Mouse (Mus musculus): ENCODE data around the gene Zbtb42. TPM values are rescaled to one million over a fixed set of nuclear protein-coding genes. Genes with fewer than 3 reads are reported as not detected.

The Zbtb42 gene
- polyA plus RNA-seq, 1 experiment from 2014 or later: 5.8 TPM

GRCm38 (mm10) chr12:112721424-112722239 is 43.0 kb downstream of the Zbtb42 start:
- H3K27ac ChIP-seq (replicated peaks): peak overlapping the region; percentile 73
- 3% methylated on average over 62 of the region's 69 CpGs for WGBS

GRCm38 (mm10) chr12:112722240-112723027 is 43.8 kb downstream of the Zbtb42 start:
- Histone ChIP-seq H3K4me3 (peak overlapping the region; percentile 82), H3K4me2 (peak overlapping the region; percentile 98), H3K27ac (replicated peaks) (no peak overlapping the region; the same call in 1 of the 2 replicates), H3K36me3 (no peaks in the 10 kb centered on the region), H3K9ac (peak overlapping the region; percentile 90), H3K9me3 (no peaks in the 10 kb centered on the region), H3K4me1 (peaks cover 24% of the 10 kb centered on the region), H3K27me3 (replicated peaks) (peaks cover 50% of the 10 kb centered on the region)
- WGBS: under 1% methylated on average over 71 of the region's 75 CpGs
- ATAC-seq (ENCODE audit: extremely low read depth, insufficient number of reproducible peaks, low FRiP score, low TSS enrichment): peak; percentile 10; the same call in 1 of the 2 replicates

More at GRCm38 (mm10) chr12:112721424-112722239, 43.0 kb downstream of the Zbtb42 start:
- H3K4me3 ChIP-seq: peak overlapping the region; percentile 82
- H3K9me3 ChIP-seq: no peaks in the 10 kb centered on the region
- H3K36me3 ChIP-seq: no peaks in the 10 kb centered on the region
- peak overlapping the region; percentile 98 for H3K4me2 ChIP-seq
- peak overlapping the region; percentile 90 for H3K9ac ChIP-seq
- peaks cover 24% of the 10 kb centered on the region for H3K4me1 ChIP-seq
- H3K27me3 ChIP-seq (replicated peaks): peaks cover 47% of the 10 kb centered on the region
- ATAC-seq (ENCODE audit: extremely low read depth, insufficient number of reproducible peaks, low FRiP score, low TSS enrichment): 0 out of 2 replicates have a peak, but pooled peaks have one; percentile 11

DNA sequence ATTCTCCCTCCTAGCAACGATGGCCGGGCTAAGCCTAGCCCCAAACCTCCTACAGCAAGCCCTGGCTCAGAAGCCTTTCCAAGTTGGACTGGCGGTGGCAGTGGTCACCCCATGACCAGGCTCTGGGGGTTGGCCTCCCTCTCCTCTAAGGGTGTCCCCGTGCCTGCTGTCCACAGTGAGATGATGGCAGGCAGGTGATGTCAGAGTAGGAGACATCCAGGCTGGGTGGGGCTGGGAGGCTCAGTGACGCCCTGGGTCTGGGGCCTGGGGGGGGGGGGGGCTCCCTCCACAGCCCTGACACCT is 44.4 kb downstream of the Zbtb42 start:
- 20% methylated on average over 5 of the region's 5 CpGs for WGBS

DNA sequence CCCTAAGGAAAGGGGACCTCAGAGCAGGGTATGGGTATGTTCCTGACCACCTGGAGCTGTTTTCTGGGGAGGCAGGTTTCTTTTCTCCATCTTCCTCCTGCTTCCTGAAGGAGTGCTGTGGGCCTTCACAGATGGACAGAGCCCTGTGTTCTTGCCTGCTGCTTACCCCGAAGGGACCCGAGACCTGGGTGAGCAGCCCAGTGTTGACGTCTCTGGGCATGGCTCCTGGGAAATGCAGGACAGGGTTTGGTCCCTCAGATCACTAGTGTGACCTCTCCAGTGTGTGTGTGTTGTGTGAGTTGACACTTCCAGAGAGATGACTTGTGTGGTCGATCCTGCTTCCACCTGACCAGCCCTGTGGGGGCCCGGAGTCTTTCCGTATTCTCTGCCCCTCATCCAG is 44.8 kb downstream of the Zbtb42 start:
- no peak for ATAC-seq (ENCODE audit: extremely low read depth, insufficient number of reproducible peaks, low FRiP score, low TSS enrichment)
- WGBS: 88% methylated on average over 6 of the region's 6 CpGs
- Histone ChIP-seq H3K36me3 (no peaks in the 10 kb centered on the region; the same call in 1 of the 2 replicates), H3K9me3 (no peaks in the 10 kb centered on the region), H3K4me2 (peak overlapping the region; percentile 98), H3K4me1 (peaks cover 24% of the 10 kb centered on the region), H3K27ac (replicated peaks) (no peak overlapping the region), H3K9ac (peak overlapping the region; percentile 90), H3K27me3 (replicated peaks) (peaks cover 50% of the 10 kb centered on the region), H3K4me3 (peak overlapping the region; percentile 82)

More for the DNA sequence above, 44.4 kb downstream of the Zbtb42 start:
- ATAC-seq (ENCODE audit: extremely low read depth, insufficient number of reproducible peaks, low FRiP score, low TSS enrichment): no peak
- H3K4me2 ChIP-seq: peak overlapping the region; percentile 98
- peak overlapping the region; percentile 82 for H3K4me3 ChIP-seq
- peaks cover 24% of the 10 kb centered on the region for H3K4me1 ChIP-seq
- peak overlapping the region; percentile 90 for H3K9ac ChIP-seq
- peaks cover 50% of the 10 kb centered on the region for H3K27me3 ChIP-seq (replicated peaks)
- H3K36me3 ChIP-seq: no peaks in the 10 kb centered on the region
- H3K27ac ChIP-seq (replicated peaks): no peak overlapping the region
- no peaks in the 10 kb centered on the region for H3K9me3 ChIP-seq

DNA sequence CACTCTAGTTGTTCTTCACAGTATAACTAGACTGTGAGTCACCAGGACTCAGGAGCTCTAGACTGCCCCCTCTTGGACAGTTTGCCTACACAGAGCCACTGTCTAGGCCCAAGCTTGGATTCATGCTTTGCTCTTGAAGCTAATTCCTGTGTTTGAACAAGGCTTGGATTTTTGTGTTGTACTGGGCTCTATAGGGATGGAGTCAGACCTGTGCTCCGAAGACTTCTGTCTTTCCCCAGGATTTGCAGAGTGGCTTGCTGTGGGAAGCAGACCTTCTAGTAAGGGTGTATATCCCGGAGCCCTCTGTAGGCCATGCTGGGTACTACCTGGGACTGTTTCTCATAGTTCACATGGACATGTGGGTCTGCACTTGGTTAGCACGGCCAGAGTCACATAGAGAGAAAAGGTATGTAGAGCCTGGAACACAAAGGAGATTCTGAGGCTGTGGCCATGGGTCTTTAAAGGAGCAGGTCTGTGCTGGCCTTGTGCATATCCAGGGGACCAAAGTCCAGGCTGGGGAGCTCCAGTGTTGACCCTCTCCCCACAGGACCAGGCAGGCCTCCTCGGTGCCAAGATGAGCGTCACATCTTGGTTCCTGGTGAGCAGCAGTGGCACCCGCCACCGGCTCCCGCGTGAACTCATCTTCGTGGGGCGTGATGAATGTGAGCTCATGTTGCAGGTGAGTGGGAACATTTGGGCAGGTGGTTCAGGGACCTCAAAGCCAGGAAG is 45.6 kb downstream of the Zbtb42 start:
- Histone ChIP-seq H3K27ac (replicated peaks) (no peak overlapping the region), H3K27me3 (replicated peaks) (peaks cover 46% of the 10 kb centered on the region), H3K4me1 (peaks cover 24% of the 10 kb centered on the region), H3K9ac (no peak overlapping the region), H3K4me3 (no peak overlapping the region), H3K4me2 (no peak overlapping the region), H3K9me3 (no peaks in the 10 kb centered on the region), H3K36me3 (no peaks in the 10 kb centered on the region; the same call in 1 of the 2 replicates)
- no peak for ATAC-seq (ENCODE audit: extremely low read depth, insufficient number of reproducible peaks, low FRiP score, low TSS enrichment)
- WGBS: 71% methylated on average over 11 of the region's 11 CpGs

DNA sequence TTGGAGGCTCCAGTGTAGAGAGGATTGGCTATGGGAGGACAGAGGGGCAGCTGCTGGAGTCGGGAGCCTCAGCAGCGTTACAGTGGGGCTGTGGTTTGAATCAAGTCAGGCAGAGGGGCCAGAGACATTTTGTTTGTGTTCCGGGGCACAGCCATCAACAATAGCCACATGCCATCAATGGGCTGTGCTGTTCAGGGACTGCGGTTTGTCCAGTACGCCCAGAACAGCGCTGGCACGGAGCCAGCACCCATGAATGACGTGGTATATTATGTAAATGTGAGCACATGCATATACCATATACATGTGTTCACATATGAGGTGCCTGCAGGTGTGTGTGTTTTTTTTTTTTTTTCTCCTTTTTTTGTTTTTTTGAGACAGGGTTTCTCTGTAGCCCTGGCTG is 49.2 kb downstream of the Zbtb42 start:
- H3K4me3 ChIP-seq: no peak overlapping the region
- H3K4me2 ChIP-seq: no peak overlapping the region
- H3K27ac ChIP-seq (replicated peaks): no peak overlapping the region
- H3K9me3 ChIP-seq: no peaks in the 10 kb centered on the region
- no peak for ATAC-seq (ENCODE audit: extremely low read depth, insufficient number of reproducible peaks, low FRiP score, low TSS enrichment)
- no peak overlapping the region for H3K9ac ChIP-seq
- WGBS: 81% methylated on average over 8 of the region's 8 CpGs
- H3K36me3 ChIP-seq: peaks cover 12% of the 10 kb centered on the region
- H3K4me1 ChIP-seq: peaks cover 7% of the 10 kb centered on the region
- H3K27me3 ChIP-seq (replicated peaks): peaks cover 14% of the 10 kb centered on the region

- Histone ChIP-seq H3K4me2 (no peak overlapping the region), H3K9me3 (no peaks in the 10 kb centered on the region), H3K4me3 (no peak overlapping the region), H3K4me1 (no peaks in the 10 kb centered on the region), H3K27me3 (replicated peaks) (0 out of 2 replicates have a peak, but pooled peaks cover 3% of the 10 kb centered on the region), H3K27ac (replicated peaks) (no peak overlapping the region), H3K9ac (no peak overlapping the region), H3K36me3 (peaks cover 37% of the 10 kb centered on the region)
- 79% methylated on average over 14 of the region's 14 CpGs for WGBS
- no peak for ATAC-seq (ENCODE audit: extremely low read depth, insufficient number of reproducible peaks, low FRiP score, low TSS enrichment)
Observed at GRCm38 (mm10) chr12:112730808-112731207, 52.2 kb downstream of the Zbtb42 start.

Small RNA genes within 50 kb of the gene (microRNA-seq; reads per million reads assigned to microRNA genes)
- not detected for gene Mir6939

Other genes starting within 250 kb of the Zbtb42 start
- 6.0 and 6.2 TPM in 2 replicates for gene A530016L24Rik, start 189.4 kb upstream of the Zbtb42 start, polyA plus RNA-seq (2015; fragmentation: Nextera tagmentation; extraction: Ambion mirVana)
- gene Tmem179, start 162.1 kb upstream of the Zbtb42 start, polyA plus RNA-seq (2015; fragmentation: Nextera tagmentation; extraction: Ambion mirVana): 0.62 and 0.70 TPM in 2 replicates
- gene Inf2, start 90.0 kb upstream of the Zbtb42 start, polyA plus RNA-seq (2015; fragmentation: Nextera tagmentation; extraction: Ambion mirVana): 3.2 TPM in 2 replicates
- gene Adssl1, start 58.8 kb upstream of the Zbtb42 start, polyA plus RNA-seq (2015; fragmentation: Nextera tagmentation; extraction: Ambion mirVana): 69.3 and 83.9 TPM in 2 replicates
- gene Siva1, start 34.1 kb upstream of the Zbtb42 start, polyA plus RNA-seq (2015; fragmentation: Nextera tagmentation; extraction: Ambion mirVana): 129 and 149 TPM in 2 replicates
- 59.2 and 66.6 TPM in 2 replicates for gene Akt1, start 3.9 kb upstream of the Zbtb42 start, polyA plus RNA-seq (2015; fragmentation: Nextera tagmentation; extraction: Ambion mirVana)
- 4.0 and 4.3 TPM in 2 replicates for gene Cep170b, start 41.6 kb downstream of the Zbtb42 start, polyA plus RNA-seq (2015; fragmentation: Nextera tagmentation; extraction: Ambion mirVana)
- gene Pld4, start 81.8 kb downstream of the Zbtb42 start, polyA plus RNA-seq (2015; fragmentation: Nextera tagmentation; extraction: Ambion mirVana): 5.5 and 7.0 TPM in 2 replicates
- gene Ahnak2, start 123.8 kb downstream of the Zbtb42 start, polyA plus RNA-seq (2015; fragmentation: Nextera tagmentation; extraction: Ambion mirVana): 1.1 and 1.2 TPM in 2 replicates
- gene Clba1, start 130.1 kb downstream of the Zbtb42 start, polyA plus RNA-seq (2015; fragmentation: Nextera tagmentation; extraction: Ambion mirVana): 7.6 and 8.0 TPM in 2 replicates
- 49.1 and 49.3 TPM in 2 replicates for gene Cdca4, start 150.6 kb downstream of the Zbtb42 start, polyA plus RNA-seq (2015; fragmentation: Nextera tagmentation; extraction: Ambion mirVana)
- gene Gpr132, start 189.4 kb downstream of the Zbtb42 start, polyA plus RNA-seq (2015; fragmentation: Nextera tagmentation; extraction: Ambion mirVana): 0.08 and 0.16 TPM in 2 replicates

Measured in heart, embryonic 13.5 days (tissue).